Mouse (Mus musculus) liver, embryonic 11.5 days (tissue): ENCODE results near the gene Ntf5. TPM values are rescaled to one million over a fixed set of nuclear protein-coding genes. Genes with fewer than 3 reads are reported as not detected.

ENCODE experiments used
- ATAC-seq: fragments of 200-750 bp; cut with Nextera tagmentation; replicated peaks from 2 replicates; pipeline ENCODE4 v1.8.0; 2017; ENCODE audit warnings: moderate number of reproducible peaks, mild to moderate bottlenecking, moderate TSS enrichment, moderate library complexity; ENCODE audit not compliant: low FRiP score
- DNase-seq: peaks from one replicate; pipeline ENCODE4 v3.0.0-alpha.2; 2017; ENCODE audit warnings: low spot score
- H3K27ac ChIP-seq: fragments of 300-500 bp; sonication (generic); 2 replicates; pipeline ENCODE4 v1.5.1; 2014; ENCODE audit warnings: mild to moderate bottlenecking, low read depth, low read length, control low read depth
- H3K27me3 ChIP-seq: fragments of 300-500 bp; sonication (generic); replicated peaks from 2 replicates; pipeline ENCODE4 v1.6.1; 2014; ENCODE audit warnings: low read length, mixed read lengths; ENCODE audit not compliant: control insufficient read depth, insufficient read depth
- H3K36me3 ChIP-seq: fragments of 300-500 bp; sonication (generic); 2 replicates; pipeline ENCODE4 v1.6.1; 2014; ENCODE audit warnings: mild to moderate bottlenecking, low read length, moderate library complexity, mixed read lengths; ENCODE audit not compliant: control insufficient read depth, insufficient read depth
- H3K4me1 ChIP-seq: fragments of 300-500 bp; sonication (generic); replicated peaks from 2 replicates; pipeline ENCODE4 v1.6.1; 2014; ENCODE audit warnings: low read length, mixed read lengths; ENCODE audit not compliant: control insufficient read depth, insufficient read depth
- H3K4me2 ChIP-seq: fragments of 300-500 bp; sonication (generic); 2 replicates; pipeline ENCODE4 v1.6.1; 2014; ENCODE audit warnings: mild to moderate bottlenecking, control low read depth, moderate library complexity
- H3K4me3 ChIP-seq: fragments of 300-500 bp; sonication (generic); 2 replicates; pipeline ENCODE4 v1.5.1; 2014; ENCODE audit warnings: low read depth, low read length, control low read depth
- H3K9ac ChIP-seq: fragments of 300-500 bp; sonication (generic); 2 replicates; pipeline ENCODE4 v1.6.1; 2014; ENCODE audit warnings: low read depth, low read length, control low read depth
- H3K9me3 ChIP-seq: fragments of 300-500 bp; sonication (generic); 2 replicates; pipeline ENCODE4 v1.6.1; 2016; ENCODE audit warnings: low read length, inconsistent platforms, mixed read lengths; ENCODE audit not compliant: control insufficient read depth
- WGBS: fragments of 180-500 bp; shearing (Covaris S2); extraction: QIAGEN DNeasy Blood & Tissue Kit; methylation state at CpG from one replicate; pipeline ENCODE4 v1.1.7; 2014; 5-methylcytosine and 5-hydroxymethylcytosine counted together
- polyA plus RNA-seq: library from polyadenylated mRNA; unstranded; fragments of >200 nt; fragmentation: Nextera tagmentation; extraction: Ambion mirVana; gene quantifications from 2 replicates; pipeline ENCODE4 v1.2.1, GENCODE M21; 2014

Ntf5 gene
- polyA plus RNA-seq, 1 experiment from 2014 or later, result 2.0 TPM

- no peak overlapping the region for H3K9ac ChIP-seq
- no peak overlapping the region for H3K27ac ChIP-seq
- peak overlapping the region; percentile 6; the same call in 1 of the 2 replicates for H3K4me2 ChIP-seq
- H3K27me3 ChIP-seq, result peaks cover 52% of the 10 kb centered on the region
- peaks cover 39% of the 10 kb centered on the region for H3K36me3 ChIP-seq
- WGBS, result 26% methylated on average over 27 of the region's 27 CpGs
- H3K9me3 ChIP-seq, result no peaks in the 10 kb centered on the region
- H3K4me3 ChIP-seq, result no peak overlapping the region
- ATAC-seq (no peak), DNase-seq (no peak)
- 0 out of 2 replicates have a peak, but pooled peaks cover 4% of the 10 kb centered on the region for H3K4me1 ChIP-seq
These were observed 6.5 kb downstream of the Ntf5 start for GRCm38 (mm10) chr7:45419859-45420614.

- H3K9me3 ChIP-seq, result no peaks in the 10 kb centered on the region
- H3K4me2 ChIP-seq, result peak within 1 kb of the TSS; percentile 6; the same call in 1 of the 2 replicates
- H3K4me3 ChIP-seq, result no peak within 1 kb of the TSS
- H3K4me1 ChIP-seq, result 0 out of 2 replicates have a peak, but pooled peaks cover 2% of the 10 kb centered on the region
- H3K27ac ChIP-seq, result no peak within 1 kb of the TSS
- H3K9ac ChIP-seq, result no peak within 1 kb of the TSS
- peaks cover 43% of the 10 kb centered on the region for H3K36me3 ChIP-seq
- H3K27me3 ChIP-seq, result peaks cover 47% of the 10 kb centered on the region
- 63% methylated on average over 6 of the region's 6 CpGs for WGBS
- ATAC-seq (no peak), DNase-seq (no peak)
These were observed 7.1 kb downstream of the Ntf5 start, which contains the start of gene Lhb for GRCm38 (mm10) chr7:45420615-45420919. Lhb (plus strand) TSS chr7:45420820.

- no peak overlapping the region for H3K4me2 ChIP-seq
- ATAC-seq (no peak), DNase-seq (no peak)
- no peaks in the 10 kb centered on the region for H3K9me3 ChIP-seq
- H3K4me1 ChIP-seq, result no peaks in the 10 kb centered on the region
- peaks cover 46% of the 10 kb centered on the region for H3K36me3 ChIP-seq
- no peak overlapping the region for H3K4me3 ChIP-seq
- peaks cover 40% of the 10 kb centered on the region for H3K27me3 ChIP-seq
- H3K9ac ChIP-seq, result no peak overlapping the region
- H3K27ac ChIP-seq, result no peak overlapping the region
- 91% methylated on average over 14 of the region's 14 CpGs for WGBS
These were observed 7.7 kb downstream of the Ntf5 start for GRCm38 (mm10) chr7:45421194-45421593.

GRCm38 (mm10) chr7:45426556-45426955, 13.1 kb downstream of the Ntf5 start:
- DNase-seq, result no peak
- Histone ChIP-seq H3K4me1 (no peaks in the 10 kb centered on the region; the same call in 1 of the 2 replicates), H3K4me3 (no peak overlapping the region), H3K36me3 (peaks cover 79% of the 10 kb centered on the region), H3K27me3 (no peaks in the 10 kb centered on the region), H3K4me2 (no peak overlapping the region), H3K9ac (no peak overlapping the region), H3K27ac (no peak overlapping the region), H3K9me3 (no peaks in the 10 kb centered on the region)
- no peak for ATAC-seq
- WGBS, result 89% methylated on average over 8 of the region's 8 CpGs

- Histone ChIP-seq H3K4me1 (peaks cover 32% of the 10 kb centered on the region), H3K9me3 (no peaks in the 10 kb centered on the region), H3K27me3 (no peaks in the 10 kb centered on the region), H3K36me3 (peaks cover 22% of the 10 kb centered on the region), H3K9ac (peak overlapping the region; percentile 86), H3K4me2 (peak overlapping the region; percentile 89), H3K27ac (peak overlapping the region; percentile 81), H3K4me3 (peak overlapping the region; percentile 83)
- WGBS, result 2% methylated on average over 7 of the region's 7 CpGs
- no peak for ATAC-seq
- DNase-seq, result no peak
These were observed 20.3 kb downstream of the Ntf5 start for GRCm38 (mm10) chr7:45433835-45434202.

GRCm38 (mm10) chr7:45434203-45435015, 20.9 kb downstream of the Ntf5 start, which contains the start of gene Gys1:
Gys1 (plus strand) TSS chr7:45434844.
- DNase-seq (peak; percentile 100), ATAC-seq (peak; percentile 97)
- peak within 1 kb of the TSS; percentile 86 for H3K9ac ChIP-seq
- under 1% methylated on average over 45 of the region's 45 CpGs for whole genome bisulfite sequencing
- H3K27ac ChIP-seq, result peak within 1 kb of the TSS; percentile 81
- peaks cover 32% of the 10 kb centered on the region for H3K4me1 ChIP-seq
- no peaks in the 10 kb centered on the region for H3K27me3 ChIP-seq
- peaks cover 17% of the 10 kb centered on the region for H3K36me3 ChIP-seq
- H3K4me2 ChIP-seq, result peak within 1 kb of the TSS; percentile 89
- H3K9me3 ChIP-seq, result no peaks in the 10 kb centered on the region
- H3K4me3 ChIP-seq, result peak within 1 kb of the TSS; percentile 83

GRCm38 (mm10) chr7:45435038-45435437, 21.5 kb downstream of the Ntf5 start:
- peak overlapping the region; percentile 83 for H3K4me3 ChIP-seq
- H3K9ac ChIP-seq, result peak overlapping the region; percentile 78
- H3K27ac ChIP-seq, result peak overlapping the region; percentile 49; the same call in 1 of the 2 replicates
- DNase-seq (no peak), ATAC-seq (no peak)
- WGBS, result 4% methylated on average over 16 of the region's 16 CpGs
- no peaks in the 10 kb centered on the region for H3K9me3 ChIP-seq
- no peaks in the 10 kb centered on the region for H3K27me3 ChIP-seq
- H3K4me1 ChIP-seq, result peaks cover 32% of the 10 kb centered on the region
- peaks cover 10% of the 10 kb centered on the region for H3K36me3 ChIP-seq
- H3K4me2 ChIP-seq, result peak overlapping the region; percentile 89

- no peak overlapping the region for H3K4me3 ChIP-seq
- no peak for ATAC-seq
These were observed 22.9 kb downstream of the Ntf5 start for GRCm38 (mm10) chr7:45436444-45436843.

More at GRCm38 (mm10) chr7:45436444-45436843, 22.9 kb downstream of the Ntf5 start:
- no peak overlapping the region for H3K9ac ChIP-seq
- H3K4me1 ChIP-seq, result peaks cover 32% of the 10 kb centered on the region
- 88% methylated on average over 5 of the region's 5 CpGs for WGBS
- H3K9me3 ChIP-seq, result no peaks in the 10 kb centered on the region
- H3K27ac ChIP-seq, result no peak overlapping the region
- H3K27me3 ChIP-seq, result no peaks in the 10 kb centered on the region
- no peak for DNase-seq
- H3K4me2 ChIP-seq, result no peak overlapping the region
- peaks cover 5% of the 10 kb centered on the region; the same call in 1 of the 2 replicates for H3K36me3 ChIP-seq
